Mouse (Mus musculus) liver, adult 2 months (tissue): ENCODE results near the gene Ldhd. TPM values are rescaled to one million over a fixed set of nuclear protein-coding genes. Genes with fewer than 3 reads are reported as not detected.

Source experiments
- DNase-seq: peaks from one replicate; pipeline ENCODE4 v3.0.0-alpha.2; 2011; ENCODE audit warnings: low read depth, low spot score; ENCODE audit errors: extremely low read depth
- H3K27ac ChIP-seq: fragments of 200-500 bp; replicated peaks from 2 replicates; pipeline ENCODE4 v1.5.1; 2012; ENCODE audit warnings: low read depth, mild to moderate bottlenecking, control low read depth, inconsistent platforms, low read length; ENCODE audit not compliant: insufficient read depth
- H3K27me3 ChIP-seq: fragments of 200-500 bp; 2 replicates; pipeline ENCODE4 v1.6.1; 2012; ENCODE audit warnings: mild to moderate bottlenecking, moderate library complexity, low read length, inconsistent platforms; ENCODE audit not compliant: control insufficient read depth, insufficient read depth
- H3K36me3 ChIP-seq: fragments of 200-500 bp; 2 replicates; pipeline ENCODE4 v1.6.1; 2012; ENCODE audit warnings: low read length, inconsistent platforms; ENCODE audit not compliant: control insufficient read depth, insufficient read depth
- H3K4me1 ChIP-seq: fragments of 200-500 bp; 2 replicates; pipeline ENCODE4 v1.6.1; 2011; ENCODE audit warnings: low read length; ENCODE audit not compliant: control insufficient read depth, insufficient read depth
- H3K4me3 ChIP-seq: fragments of 200-500 bp; 2 replicates; pipeline ENCODE4 v1.5.1; 2011; ENCODE audit warnings: low read depth, mild to moderate bottlenecking, control low read depth, low read length, moderate library complexity; ENCODE audit not compliant: insufficient read depth
- H3K79me2 ChIP-seq: fragments of 200-500 bp; 2 replicates; pipeline ENCODE4 v1.6.1; 2012; ENCODE audit warnings: inconsistent platforms, mild to moderate bottlenecking, low read length, moderate library complexity; ENCODE audit not compliant: control insufficient read depth, insufficient read depth
- H3K9ac ChIP-seq: fragments of 200-500 bp; 2 replicates; pipeline ENCODE4 v1.6.1; 2012; ENCODE audit warnings: low read depth, mild to moderate bottlenecking, control low read depth, inconsistent platforms, low read length
- CTCF ChIP-seq: fragments of 200-500 bp; IDR thresholded peaks from 2 replicates; pipeline ENCODE4 v1.5.1; 2011; ENCODE audit warnings: low read depth, low read length, control low read depth
- POLR2A ChIP-seq: fragments of 200-500 bp; IDR thresholded peaks from 2 replicates; pipeline ENCODE4 v1.6.1; 2011; ENCODE audit warnings: low read length, control low read depth; ENCODE audit not compliant: insufficient read depth; ENCODE audit errors: extremely low read depth
- WGBS: fragments of 180-500 bp; shearing (Covaris S2); methylation state at CpG from one replicate; pipeline ENCODE4 v1.1.7; 2018; 5-methylcytosine and 5-hydroxymethylcytosine counted together
- polyA plus RNA-seq: library from polyadenylated mRNA; depleted of rRNA; stranded (reverse); fragments of >200 nt; gene quantifications from 2 replicates; pipeline ENCODE4 v1.2.3, GENCODE M21; 2012
- total RNA-seq: library from RNA; depleted of rRNA; stranded (reverse); fragments of >200 nt; gene quantifications from 2 replicates; pipeline ENCODE4 v1.2.3, GENCODE M21; 2014

Gene Ldhd
- total and polyA plus RNA-seq, 2 experiments, result 91.7 to 175 TPM

- Histone ChIP-seq H3K4me3 (no peak overlapping the region), H3K36me3 (peaks cover 7% of the 10 kb centered on the region; the same call in 1 of the 2 replicates), H3K4me1 (no peaks in the 10 kb centered on the region), H3K9ac (no peak overlapping the region), H3K27me3 (no peaks in the 10 kb centered on the region), H3K79me2 (peaks cover 36% of the 10 kb centered on the region), H3K27ac (no peak overlapping the region)
- no peak for TF ChIP-seq CTCF
- TF ChIP-seq POLR2A, result no peak
- no peak for DNase-seq
- WGBS, result 87% methylated on average over 7 of the region's 7 CpGs
Measured at GRCm38 (mm10) chr8:111607414-111607813, 22.8 kb downstream of the Ldhd start.

- H3K27ac ChIP-seq, result no peak overlapping the region
- peaks cover 7% of the 10 kb centered on the region; the same call in 1 of the 2 replicates for H3K36me3 ChIP-seq
- WGBS, result 81% methylated on average over 9 of the region's 9 CpGs
- no peak overlapping the region for H3K4me3 ChIP-seq
- H3K79me2 ChIP-seq, result peaks cover 38% of the 10 kb centered on the region
- TF ChIP-seq POLR2A, result no peak
- TF ChIP-seq CTCF, result no peak
- DNase-seq, result no peak
- no peaks in the 10 kb centered on the region for H3K4me1 ChIP-seq
- H3K27me3 ChIP-seq, result no peaks in the 10 kb centered on the region
- no peak overlapping the region for H3K9ac ChIP-seq
Measured at GRCm38 (mm10) chr8:111606961-111607360, 23.2 kb downstream of the Ldhd start.

GRCm38 (mm10) chr8:111604986-111605385 is 25.2 kb downstream of the Ldhd start:
- no peak overlapping the region for H3K4me3 ChIP-seq
- no peak overlapping the region for H3K9ac ChIP-seq
- peaks cover 46% of the 10 kb centered on the region for H3K79me2 ChIP-seq
- no peak for DNase-seq
- no peak for TF ChIP-seq CTCF
- TF ChIP-seq POLR2A, result no peak
- peaks cover 6% of the 10 kb centered on the region; the same call in 1 of the 2 replicates for H3K36me3 ChIP-seq
- 90% methylated on average over 2 of the region's 2 CpGs for WGBS
- H3K27me3 ChIP-seq, result no peaks in the 10 kb centered on the region
- H3K4me1 ChIP-seq, result no peaks in the 10 kb centered on the region
- H3K27ac ChIP-seq, result no peak overlapping the region

- 93% methylated on average over 4 of the region's 4 CpGs for WGBS
Measured at GRCm38 (mm10) chr8:111602050-111602449, 28.1 kb downstream of the Ldhd start.

GRCm38 (mm10) chr8:111599707-111600444 is 30.3 kb downstream of the Ldhd start:
- TF ChIP-seq POLR2A (no peak), CTCF (no peak)
- no peaks in the 10 kb centered on the region for H3K27me3 ChIP-seq
- H3K9ac ChIP-seq, result no peak overlapping the region
- peaks cover 2% of the 10 kb centered on the region; the same call in 1 of the 2 replicates for H3K36me3 ChIP-seq
- DNase-seq, result no peak
- H3K27ac ChIP-seq, result no peak overlapping the region
- WGBS, result 83% methylated on average over 9 of the region's 9 CpGs
- H3K4me1 ChIP-seq, result peaks cover 10% of the 10 kb centered on the region
- H3K4me3 ChIP-seq, result no peak overlapping the region
- H3K79me2 ChIP-seq, result peaks cover 35% of the 10 kb centered on the region

More at GRCm38 (mm10) chr8:111602050-111602449, 28.1 kb downstream of the Ldhd start:
- no peak overlapping the region for H3K4me3 ChIP-seq
- no peaks in the 10 kb centered on the region for H3K27me3 ChIP-seq
- H3K4me1 ChIP-seq, result peaks cover 3% of the 10 kb centered on the region
- no peak for TF ChIP-seq CTCF
- TF ChIP-seq POLR2A, result no peak
- no peak overlapping the region for H3K9ac ChIP-seq
- peaks cover 39% of the 10 kb centered on the region for H3K79me2 ChIP-seq
- H3K36me3 ChIP-seq, result peaks cover 2% of the 10 kb centered on the region; the same call in 1 of the 2 replicates
- DNase-seq, result no peak
- no peak overlapping the region for H3K27ac ChIP-seq

GRCm38 (mm10) chr8:111597310-111597709 is 32.9 kb downstream of the Ldhd start:
- Histone ChIP-seq H3K36me3 (no peaks in the 10 kb centered on the region), H3K79me2 (peaks cover 34% of the 10 kb centered on the region), H3K27me3 (no peaks in the 10 kb centered on the region), H3K9ac (no peak overlapping the region), H3K4me1 (peaks cover 16% of the 10 kb centered on the region), H3K4me3 (no peak overlapping the region), H3K27ac (no peak overlapping the region)
- 41% methylated on average over 1 of the region's 1 CpGs for WGBS
- DNase-seq, result no peak
- TF ChIP-seq POLR2A, result no peak
- TF ChIP-seq CTCF, result no peak
